Mouse (Mus musculus) stomach, postnatal 0 days (tissue): ENCODE measurements at regions not wholly inside any gene's neighbourhood (a gene's known extent, or its start where the extent isn't known, plus 50 kb on each side); places are given as distances from the start of the nearest gene placed in this dataset.

ENCODE experiments used
- ATAC-seq: fragments of 200-750 bp; cut with Nextera tagmentation; 2 replicates; pipeline ENCODE4 v1.8.0; 2017; ENCODE audit not compliant: low FRiP score, low TSS enrichment
- DNase-seq: peaks from one replicate; pipeline ENCODE4 v3.0.0-alpha.2; 2016; ENCODE audit warnings: low spot score
- H3K27ac ChIP-seq: fragments of 300-500 bp; sonication (generic); replicated peaks from 2 replicates; pipeline ENCODE4 v1.5.1; 2014; ENCODE audit warnings: mild to moderate bottlenecking, control low read depth
- H3K27me3 ChIP-seq: fragments of 300-500 bp; sonication (generic); 2 replicates; pipeline ENCODE4 v1.6.1; 2014; ENCODE audit warnings: low read length; ENCODE audit not compliant: control insufficient read depth, insufficient read depth
- H3K36me3 ChIP-seq: fragments of 300-500 bp; sonication (generic); 2 replicates; pipeline ENCODE4 v1.6.1; 2014; ENCODE audit warnings: low read length, mixed read lengths; ENCODE audit not compliant: control insufficient read depth, insufficient read depth
- H3K4me1 ChIP-seq: fragments of 300-500 bp; sonication (generic); replicated peaks from 2 replicates; pipeline ENCODE4 v1.6.1; 2014; ENCODE audit warnings: antibody characterized with exemption; ENCODE audit not compliant: control insufficient read depth, insufficient read depth
- H3K4me2 ChIP-seq: fragments of 300-500 bp; sonication (generic); replicated peaks from 2 replicates; pipeline ENCODE4 v1.6.1; 2014; ENCODE audit warnings: low read depth, mild to moderate bottlenecking, control low read depth, moderate library complexity
- H3K4me3 ChIP-seq: fragments of 300-500 bp; sonication (generic); 2 replicates; pipeline ENCODE4 v1.5.1; 2014; ENCODE audit warnings: low read depth, low read length, control low read depth
- H3K9ac ChIP-seq: fragments of 300-500 bp; sonication (generic); 2 replicates; pipeline ENCODE4 v1.6.1; 2014; ENCODE audit warnings: mild to moderate bottlenecking, low read length, control low read depth, mixed read lengths
- H3K9me3 ChIP-seq: fragments of 300-500 bp; sonication (generic); 2 replicates; pipeline ENCODE4 v1.6.1; 2016; ENCODE audit warnings: low read length; ENCODE audit not compliant: control insufficient read depth
- CTCF ChIP-seq: IDR thresholded peaks from 2 replicates; pipeline ENCODE4 v1.5.1; 2016; ENCODE audit warnings: antibody characterized with exemption, low read depth, mild to moderate bottlenecking, moderate library complexity
- EP300 ChIP-seq: optimal IDR thresholded peaks from 2 replicates; pipeline ENCODE3; 2016; ENCODE audit warnings: antibody characterized with exemption
- WGBS: fragments of 180-500 bp; shearing (Covaris S2); extraction: QIAGEN DNeasy Blood & Tissue Kit; methylation state at CpG from one replicate; pipeline ENCODE4 v1.1.7; 2014; 5-methylcytosine and 5-hydroxymethylcytosine counted together

GRCm38 (mm10) chr6:67178531-67178930 is 59.4 kb upstream of the Serbp1 start:
- Histone ChIP-seq H3K36me3 (no peaks in the 10 kb centered on the region), H3K9me3 (no peaks in the 10 kb centered on the region), H3K27me3 (no peaks in the 10 kb centered on the region), H3K9ac (no peak overlapping the region), H3K4me2 (no peak overlapping the region), H3K4me1 (no peaks in the 10 kb centered on the region), H3K4me3 (no peak overlapping the region), H3K27ac (no peak overlapping the region)
- WGBS, result 80% methylated on average over 4 of the region's 4 CpGs
- DNase-seq (no peak), ATAC-seq (no peak)
- TF ChIP-seq CTCF (no peak), EP300 (no peak)

GRCm38 (mm10) chr6:67178101-67178500 is 59.9 kb upstream of the Serbp1 start:
- Histone ChIP-seq H3K9ac (no peak overlapping the region), H3K9me3 (no peaks in the 10 kb centered on the region), H3K4me2 (no peak overlapping the region), H3K36me3 (no peaks in the 10 kb centered on the region), H3K4me1 (no peaks in the 10 kb centered on the region), H3K4me3 (no peak overlapping the region), H3K27me3 (no peaks in the 10 kb centered on the region), H3K27ac (no peak overlapping the region)
- peak; percentile 12 for DNase-seq
- TF ChIP-seq EP300 (no peak), CTCF (no peak)
- WGBS, result 6% methylated on average over 1 of the region's 1 CpGs
- ATAC-seq, result no peak

- peak overlapping the region; percentile 40 for H3K4me2 ChIP-seq
- no peaks in the 10 kb centered on the region for H3K9me3 ChIP-seq
- peak overlapping the region; percentile 45 for H3K27ac ChIP-seq
- 0 out of 2 replicates have a peak overlapping the region, but pooled peaks have one; percentile 1 for H3K9ac ChIP-seq
- no peak for ATAC-seq
- H3K4me3 ChIP-seq, result peak overlapping the region; percentile 17; the same call in 1 of the 2 replicates
- H3K36me3 ChIP-seq, result no peaks in the 10 kb centered on the region
- 82% methylated on average over 5 of the region's 5 CpGs for WGBS
- H3K27me3 ChIP-seq, result no peaks in the 10 kb centered on the region
- no peaks in the 10 kb centered on the region for H3K4me1 ChIP-seq
- DNase-seq, result no peak
- no peak for TF ChIP-seq EP300
- TF ChIP-seq CTCF, result no peak
Measured at GRCm38 (mm10) chr6:67170674-67170946, 67.4 kb upstream of the Serbp1 start.

- H3K4me3 ChIP-seq, result peak overlapping the region; percentile 17; the same call in 1 of the 2 replicates
- ATAC-seq, result peak; percentile 94
Measured at GRCm38 (mm10) chr6:67169873-67170673, 67.9 kb upstream of the Serbp1 start.

GRCm38 (mm10) chr6:67168803-67169202 is 69.2 kb upstream of the Serbp1 start:
- 31% methylated on average over 2 of the region's 2 CpGs for WGBS
- no peaks in the 10 kb centered on the region for H3K4me1 ChIP-seq
- H3K9ac ChIP-seq, result peak overlapping the region; percentile 45; the same call in 1 of the 2 replicates
- TF ChIP-seq EP300 (no peak), CTCF (no peak)
- H3K4me3 ChIP-seq, result peak overlapping the region; percentile 43
- H3K27ac ChIP-seq, result 0 out of 2 replicates have a peak overlapping the region, but pooled peaks have one; percentile 20
- peak overlapping the region; percentile 61 for H3K4me2 ChIP-seq
- ATAC-seq (no peak), DNase-seq (no peak)
- no peaks in the 10 kb centered on the region for H3K36me3 ChIP-seq
- H3K9me3 ChIP-seq, result no peaks in the 10 kb centered on the region
- H3K27me3 ChIP-seq, result no peaks in the 10 kb centered on the region

More at GRCm38 (mm10) chr6:67169873-67170673, 67.9 kb upstream of the Serbp1 start:
- H3K27ac ChIP-seq, result peak overlapping the region; percentile 45
- no peaks in the 10 kb centered on the region for H3K4me1 ChIP-seq
- H3K27me3 ChIP-seq, result no peaks in the 10 kb centered on the region
- 36% methylated on average over 13 of the region's 13 CpGs for WGBS
- DNase-seq, result peak; percentile 82
- TF ChIP-seq EP300 (no peak), CTCF (peak; percentile 91)
- H3K4me2 ChIP-seq, result peak overlapping the region; percentile 40
- H3K9me3 ChIP-seq, result no peaks in the 10 kb centered on the region
- H3K9ac ChIP-seq, result 0 out of 2 replicates have a peak overlapping the region, but pooled peaks have one; percentile 1
- H3K36me3 ChIP-seq, result no peaks in the 10 kb centered on the region

GRCm38 (mm10) chr6:67168031-67168777 is 69.8 kb upstream of the Serbp1 start:
- peak overlapping the region; percentile 45; the same call in 1 of the 2 replicates for H3K9ac ChIP-seq
- DNase-seq, result peak; percentile 39
- peak overlapping the region; percentile 61 for H3K4me2 ChIP-seq
- no peak for TF ChIP-seq EP300
- no peak for TF ChIP-seq CTCF
- 0 out of 2 replicates have a peak overlapping the region, but pooled peaks have one; percentile 20 for H3K27ac ChIP-seq
- no peaks in the 10 kb centered on the region for H3K4me1 ChIP-seq
- H3K9me3 ChIP-seq, result no peaks in the 10 kb centered on the region
- 12% methylated on average over 11 of the region's 11 CpGs for WGBS
- no peaks in the 10 kb centered on the region for H3K36me3 ChIP-seq
- peak; percentile 73 for ATAC-seq
- H3K4me3 ChIP-seq, result peak overlapping the region; percentile 43
- H3K27me3 ChIP-seq, result no peaks in the 10 kb centered on the region
